Mouse (Mus musculus): ENCODE measurements around the gene Pitx1.

Gene Pitx1

DNA sequence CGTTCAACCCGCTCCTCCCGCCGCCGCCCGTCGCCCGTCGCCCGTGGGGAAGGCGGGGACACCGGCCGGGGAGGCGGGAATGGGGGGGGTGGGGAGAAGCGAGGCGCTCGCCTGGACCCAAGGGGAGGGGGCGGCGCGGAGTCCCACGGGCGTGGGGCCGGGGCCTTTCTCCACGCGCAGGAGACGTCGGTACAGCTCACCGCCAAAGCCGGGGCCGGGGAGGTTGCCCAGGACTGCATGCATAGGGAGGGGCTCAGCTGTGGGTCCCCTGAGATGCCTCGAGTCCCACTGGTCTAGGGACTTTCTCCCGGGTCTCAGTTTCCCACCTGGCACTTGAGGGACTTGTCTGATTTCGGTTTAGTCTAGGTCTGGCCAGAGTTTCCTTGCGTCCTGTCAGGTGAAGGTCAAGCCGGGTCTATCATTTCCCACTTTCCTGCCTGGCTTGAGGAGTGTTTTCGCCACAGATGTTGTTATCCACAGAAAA is at the start of gene Pitx1:
Gene Pitx1 (minus strand): TSS at position 51 of the 484 bp plus-strand sequence.
- DNase-seq: no peak

GRCm38 (mm10) chr13:55881431-55882202 is 45.6 kb upstream of the Pitx1 start:
- no peak for DNase-seq

GRCm38 (mm10) chr13:55878353-55878752 is 42.4 kb upstream of the Pitx1 start:
- DNase-seq: no peak

GRCm38 (mm10) chr13:55871410-55871809 is 35.4 kb upstream of the Pitx1 start:
- no peak for DNase-seq

DNA sequence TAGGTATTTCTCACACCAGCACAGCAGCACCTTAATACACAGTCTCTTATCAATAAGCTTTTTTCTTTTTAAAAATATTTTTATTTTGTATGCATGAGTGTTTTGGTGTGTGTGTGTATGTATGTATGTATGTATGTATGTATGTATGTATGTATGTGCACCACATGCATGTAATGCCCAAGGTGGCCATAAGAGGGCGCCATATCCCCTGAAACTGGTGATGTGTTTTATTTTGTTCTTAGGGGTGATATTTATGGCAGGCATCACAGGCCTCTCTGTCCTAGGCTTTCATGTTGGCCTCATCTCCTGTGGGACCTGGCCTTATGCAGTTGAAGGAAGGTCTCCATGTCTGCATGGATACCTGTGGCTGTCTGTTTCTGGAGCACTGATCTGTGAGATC is 34.0 kb upstream of the Pitx1 start:
- no peak for DNase-seq

DNA sequence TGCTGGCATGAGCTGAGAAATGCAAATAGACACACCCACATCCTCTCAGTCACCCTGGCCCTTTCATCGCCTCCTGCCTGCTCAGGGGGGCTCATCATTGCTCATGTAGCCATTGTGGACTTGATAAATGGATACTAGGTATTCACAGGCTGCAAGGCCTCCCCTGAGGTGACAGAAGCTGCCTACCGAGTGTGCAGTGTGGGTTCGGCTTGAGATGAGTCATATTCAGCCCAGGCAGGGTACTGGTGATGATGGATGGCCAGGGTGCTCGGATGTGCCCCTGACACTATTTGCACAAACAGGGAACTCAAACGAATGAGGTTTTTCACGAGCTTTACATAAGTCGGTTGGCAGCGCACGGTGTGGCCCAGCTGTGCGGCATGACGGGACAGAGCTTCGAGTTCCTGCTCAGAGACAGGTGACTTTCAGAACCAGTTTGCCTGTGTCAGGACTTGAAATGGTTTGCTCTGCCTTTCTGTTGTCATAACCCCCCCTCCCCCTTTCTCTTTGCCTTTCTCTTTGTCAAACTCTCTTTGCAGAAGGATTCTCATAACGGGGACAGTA is 31.6 kb upstream of the Pitx1 start:
- no peak for DNase-seq

- no peak for DNase-seq
Observed at GRCm38 (mm10) chr13:55860483-55860882, 24.5 kb upstream of the Pitx1 start.

DNA sequence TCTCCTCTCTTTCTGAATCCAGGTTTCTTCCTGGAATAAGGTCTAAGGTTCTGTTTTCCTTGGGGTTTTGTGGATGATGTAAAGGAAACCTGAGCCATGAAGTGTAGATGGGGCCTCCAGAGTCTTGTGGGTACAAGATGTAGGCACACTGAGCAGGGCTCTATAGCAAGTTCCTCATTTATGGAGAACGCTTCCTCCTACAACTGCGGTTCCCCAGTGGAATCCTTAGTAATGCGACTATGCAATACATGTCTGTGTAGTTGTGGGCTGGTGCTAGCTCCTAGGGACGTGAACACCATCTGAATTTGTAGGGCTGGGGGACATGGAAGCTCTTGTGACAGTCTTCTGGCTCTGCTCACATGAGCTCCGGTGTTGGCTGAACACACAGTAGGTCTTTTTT is 22.5 kb upstream of the Pitx1 start:
- no peak for DNase-seq

DNA sequence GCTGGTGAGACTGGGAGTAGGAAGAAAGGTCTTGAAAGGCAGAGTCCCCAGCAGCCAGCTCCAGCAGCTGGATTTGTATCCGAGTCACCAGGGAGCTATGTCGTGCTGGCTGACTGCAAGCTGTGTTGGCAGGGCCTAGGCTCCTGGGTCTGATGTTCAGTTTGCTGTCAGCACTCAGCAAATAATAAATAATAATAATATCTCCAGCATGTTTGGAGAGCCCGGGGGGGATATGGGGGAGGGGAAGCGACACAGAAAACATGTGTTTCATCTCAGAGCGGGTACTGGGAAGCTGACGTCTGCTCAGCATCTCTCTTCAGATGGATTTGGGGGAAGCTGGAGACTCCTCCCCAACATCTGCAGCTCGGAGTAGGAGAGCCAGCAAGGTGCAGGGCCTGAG is 19.8 kb upstream of the Pitx1 start:
- DNase-seq: no peak

DNA sequence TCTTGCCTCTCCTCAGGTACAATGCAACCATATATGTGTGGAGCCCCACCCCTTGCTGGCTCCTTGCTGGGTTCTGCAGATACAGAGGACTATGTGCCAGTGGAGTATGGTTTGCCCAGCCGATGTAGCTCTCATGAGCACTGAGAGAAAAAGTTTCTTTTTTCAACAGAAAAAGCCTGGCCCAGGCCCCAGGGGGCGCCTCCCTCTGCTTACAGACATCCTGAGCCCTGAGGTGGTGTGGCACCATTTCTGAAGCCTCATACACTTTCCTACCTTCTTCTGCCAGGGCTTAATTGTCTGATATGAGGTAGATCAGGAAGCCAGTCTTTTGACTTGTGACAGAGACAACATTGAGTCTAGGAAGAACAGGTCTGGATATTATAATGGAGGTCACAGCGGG is 16.2 kb upstream of the Pitx1 start:
- no peak for DNase-seq

DNA sequence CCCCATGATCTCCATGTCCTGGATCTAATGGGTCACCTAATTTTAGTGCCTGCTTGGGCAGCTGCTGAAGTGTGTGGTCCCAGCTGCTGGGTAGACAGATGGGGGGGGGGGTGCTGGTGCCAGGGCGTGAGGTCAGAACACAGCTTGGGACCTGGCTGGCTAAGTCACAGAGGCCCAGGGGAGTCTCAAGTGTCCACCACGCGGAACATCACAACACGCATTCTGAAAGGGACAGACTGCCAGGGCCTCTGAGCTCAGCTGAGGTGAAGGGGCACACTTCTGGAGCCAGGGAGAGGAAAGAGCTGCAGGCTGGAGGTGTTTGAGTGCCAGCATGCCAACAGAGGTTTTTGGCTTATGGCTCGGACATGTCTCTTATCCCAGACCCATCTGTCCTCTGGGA is 14.7 kb upstream of the Pitx1 start:
- no peak for DNase-seq

DNA sequence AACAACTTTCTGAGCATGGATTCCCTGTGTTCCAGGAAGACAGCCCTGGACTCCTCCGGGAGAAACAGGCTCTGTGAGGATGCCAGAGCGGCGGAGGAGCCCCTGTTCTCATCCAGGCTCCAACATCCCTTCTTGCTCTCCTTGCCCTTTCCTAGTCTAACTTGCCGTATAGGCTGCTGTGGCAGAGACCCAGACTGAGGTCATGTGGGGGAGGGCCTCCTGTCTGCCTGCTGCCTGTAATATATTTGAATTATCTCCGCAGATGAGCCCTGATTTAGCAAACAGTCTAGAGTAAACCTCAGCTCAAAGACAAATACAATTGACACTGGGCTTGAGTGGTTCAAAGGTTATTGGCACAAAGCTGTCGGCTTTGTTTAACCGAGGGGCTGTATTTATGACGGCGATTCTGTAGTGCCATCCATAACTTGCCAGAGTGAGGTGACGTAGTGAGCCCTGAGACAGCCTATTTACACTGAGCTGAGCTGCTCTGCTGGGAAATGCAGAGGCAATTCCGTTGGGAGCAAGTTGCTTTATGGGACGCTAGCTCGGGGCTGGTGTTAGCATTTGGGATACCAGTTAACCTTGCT is 12.7 kb upstream of the Pitx1 start:
- no peak for DNase-seq

DNA sequence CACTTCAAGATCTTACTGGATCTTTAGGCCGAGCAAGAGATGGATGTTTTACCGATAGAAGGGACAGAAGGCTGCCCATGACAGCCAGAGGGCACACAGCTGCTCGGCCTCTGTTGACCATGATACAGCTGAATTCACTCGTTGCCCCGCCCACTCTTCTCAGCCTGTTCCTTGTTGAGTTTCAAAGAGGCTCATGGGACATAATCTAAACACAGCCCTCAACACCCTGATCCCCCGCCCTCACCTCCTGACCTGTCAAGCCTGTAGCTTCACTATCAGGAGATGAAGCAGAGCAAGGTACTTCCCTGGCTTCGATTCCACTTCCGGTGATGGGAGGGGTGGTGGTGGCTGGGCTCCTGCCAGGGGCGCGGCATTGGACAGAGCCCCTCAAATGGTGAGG is 11.8 kb upstream of the Pitx1 start:
- DNase-seq: no peak

DNA sequence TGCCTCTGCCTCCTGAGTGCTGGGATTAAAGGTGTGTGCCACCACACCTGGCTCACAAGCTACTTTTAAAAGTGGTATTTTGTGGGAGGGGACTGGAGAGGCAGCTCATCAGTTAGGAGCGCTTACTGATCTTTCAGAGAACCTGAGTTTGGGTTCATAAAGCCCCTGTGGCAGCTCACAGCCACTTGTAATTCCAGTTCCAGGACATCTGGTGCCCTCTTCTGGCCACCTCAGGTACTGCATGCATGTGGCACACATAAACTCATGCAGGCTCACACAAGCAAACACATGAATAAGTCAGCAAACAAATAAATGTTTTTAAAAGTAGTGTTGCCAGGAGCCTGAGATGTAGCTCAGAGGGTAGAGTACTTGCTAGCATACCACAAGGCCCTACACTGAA is 7.7 kb upstream of the Pitx1 start:
- no peak for DNase-seq

DNA sequence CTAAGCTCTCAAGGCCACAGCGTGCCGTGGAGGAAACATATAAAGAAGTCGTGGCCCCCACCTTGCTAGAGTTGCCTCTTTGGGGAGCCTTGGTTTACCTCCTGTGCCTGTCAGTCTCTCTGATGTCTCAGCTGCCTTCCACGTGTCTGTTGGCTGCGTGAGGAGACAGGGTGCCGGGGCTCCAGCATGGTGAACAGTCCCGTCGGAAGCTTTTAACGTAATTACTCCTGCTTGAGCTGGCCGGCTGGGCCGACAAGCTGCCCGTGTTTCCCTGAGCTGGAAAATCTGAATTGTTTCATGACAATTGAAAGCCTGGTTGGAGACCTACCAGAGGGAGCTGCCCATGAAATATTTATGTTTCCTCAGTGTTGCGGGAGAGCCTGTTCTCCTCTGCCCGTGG is 4.2 kb upstream of the Pitx1 start:
- no peak for DNase-seq

- peak in 1 of 2 experiments; percentile 16 for DNase-seq
Observed at GRCm38 (mm10) chr13:55836786-55837780, 1.1 kb upstream of the Pitx1 start.

GRCm38 (mm10) chr13:55835548-55836097 is 369 bp downstream of the Pitx1 start:
- DNase-seq: peak; percentile 37 to 53

- no peak for DNase-seq
Observed at GRCm38 (mm10) chr13:55834667-55835066, 1.3 kb downstream of the Pitx1 start.

DNA sequence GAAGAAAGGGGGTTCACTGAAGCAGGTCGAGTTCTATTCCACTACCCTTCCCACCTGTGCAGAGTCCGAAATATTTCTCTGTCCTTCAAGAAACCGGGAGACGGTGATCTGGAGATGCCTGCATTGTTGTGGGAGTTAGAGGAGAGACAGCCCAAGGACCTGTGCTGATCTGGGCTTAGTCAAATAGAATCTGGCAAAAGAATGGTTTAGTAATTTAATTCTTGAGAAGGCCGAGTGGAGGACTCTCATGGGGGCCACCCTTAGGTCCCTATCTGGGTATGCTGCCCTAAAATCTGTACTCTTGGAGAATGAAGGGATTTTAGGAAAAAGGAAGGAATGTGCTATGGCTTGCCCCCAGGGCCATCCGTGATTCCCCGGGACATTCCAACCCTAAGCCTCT is 2.1 kb downstream of the Pitx1 start:
- DNase-seq: no peak

DNA sequence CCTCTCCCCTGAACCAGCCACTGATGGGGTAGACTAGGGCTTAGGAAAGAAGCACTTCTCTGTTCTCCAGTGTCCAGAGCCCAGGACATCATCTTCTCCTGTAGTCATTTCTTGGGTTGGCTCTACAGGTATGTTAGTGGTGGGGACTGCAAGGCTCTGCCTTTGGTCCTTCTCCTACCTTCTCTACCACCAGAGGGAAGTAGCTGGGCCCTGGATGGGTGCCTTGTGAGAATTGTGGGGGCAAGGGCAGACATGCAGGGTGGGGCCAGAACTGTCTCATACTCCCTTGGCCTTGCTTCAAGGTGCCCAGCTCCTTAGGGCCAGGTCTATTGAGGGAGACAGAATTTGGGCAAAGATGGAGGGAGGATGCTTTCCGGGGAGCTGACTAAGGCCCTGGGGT is 3.4 kb downstream of the Pitx1 start:
- DNase-seq: no peak

- DNase-seq: no peak
Observed at GRCm38 (mm10) chr13:55831722-55832160, 4.3 kb downstream of the Pitx1 start.
